Mouse (Mus musculus): ENCODE measurements around the gene Hacl1. TPM values are rescaled to one million over a fixed set of nuclear protein-coding genes. Genes with fewer than 3 reads are reported as not detected.

Hacl1 gene
- total and polyA plus RNA-seq, 2 experiments: 631 to 647 TPM

GRCm38 (mm10) chr14:31586451-31586850, 54.6 kb downstream of the Hacl1 start:
- no peak for DNase-seq (ENCODE audit: extremely low read depth, low read depth, low spot score)
- Histone ChIP-seq H3K79me2 (ENCODE audit: control insufficient read depth, insufficient read depth, low read length) (no peaks in the 10 kb centered on the region), H3K9ac (ENCODE audit: low read depth, low read length) (no peak overlapping the region), H3K27ac (replicated peaks; ENCODE audit: insufficient read depth, low read depth, low read length) (no peak overlapping the region), H3K36me3 (ENCODE audit: control insufficient read depth, insufficient read depth, low read length) (no peaks in the 10 kb centered on the region), H3K27me3 (ENCODE audit: control insufficient read depth, insufficient read depth, low read length) (no peaks in the 10 kb centered on the region), H3K4me3 (ENCODE audit: insufficient read depth, low read depth, low read length) (no peak overlapping the region), H3K4me1 (ENCODE audit: control insufficient read depth, insufficient read depth, low read length) (no peaks in the 10 kb centered on the region)
- TF ChIP-seq CTCF (IDR thresholded peaks at IDR 0.05; ENCODE audit: low read depth, low read length): no peak
- no peak for TF ChIP-seq POLR2A (IDR thresholded peaks at IDR 0.05; ENCODE audit: extremely low read depth, insufficient read depth, low read length)
- WGBS: 82% methylated on average over 8 of the region's 8 CpGs

GRCm38 (mm10) chr14:31583082-31583481, 58.0 kb downstream of the Hacl1 start:
- Histone ChIP-seq H3K4me1 (ENCODE audit: control insufficient read depth, insufficient read depth, low read length) (no peaks in the 10 kb centered on the region), H3K79me2 (ENCODE audit: control insufficient read depth, insufficient read depth, low read length) (no peaks in the 10 kb centered on the region), H3K36me3 (ENCODE audit: control insufficient read depth, insufficient read depth, low read length) (no peaks in the 10 kb centered on the region), H3K4me3 (ENCODE audit: insufficient read depth, low read depth, low read length) (no peak overlapping the region), H3K9ac (ENCODE audit: low read depth, low read length) (no peak overlapping the region), H3K27me3 (ENCODE audit: control insufficient read depth, insufficient read depth, low read length) (no peaks in the 10 kb centered on the region), H3K27ac (replicated peaks; ENCODE audit: insufficient read depth, low read depth, low read length) (no peak overlapping the region)
- TF ChIP-seq POLR2A (IDR thresholded peaks at IDR 0.05; ENCODE audit: extremely low read depth, insufficient read depth, low read length): no peak
- TF ChIP-seq CTCF (IDR thresholded peaks at IDR 0.05; ENCODE audit: low read depth, low read length): no peak
- 87% methylated on average over 9 of the region's 9 CpGs for whole genome bisulfite sequencing
- DNase-seq (ENCODE audit: extremely low read depth, low read depth, low spot score): no peak

GRCm38 (mm10) chr14:31577966-31578735, 62.9 kb downstream of the Hacl1 start:
- no peaks in the 10 kb centered on the region for H3K36me3 ChIP-seq (ENCODE audit: control insufficient read depth, insufficient read depth, low read length)
- no peak overlapping the region for H3K9ac ChIP-seq (ENCODE audit: low read depth, low read length)
- DNase-seq (ENCODE audit: extremely low read depth, low read depth, low spot score): no peak
- no peak overlapping the region for H3K27ac ChIP-seq (replicated peaks; ENCODE audit: insufficient read depth, low read depth, low read length)
- no peak overlapping the region for H3K4me3 ChIP-seq (ENCODE audit: insufficient read depth, low read depth, low read length)
- no peaks in the 10 kb centered on the region for H3K4me1 ChIP-seq (ENCODE audit: control insufficient read depth, insufficient read depth, low read length)
- TF ChIP-seq CTCF (IDR thresholded peaks at IDR 0.05; ENCODE audit: low read depth, low read length) (no peak), POLR2A (IDR thresholded peaks at IDR 0.05; ENCODE audit: extremely low read depth, insufficient read depth, low read length) (no peak)
- no peaks in the 10 kb centered on the region for H3K79me2 ChIP-seq (ENCODE audit: control insufficient read depth, insufficient read depth, low read length)
- 72% methylated on average over 9 of the region's 9 CpGs for WGBS
- H3K27me3 ChIP-seq (ENCODE audit: control insufficient read depth, insufficient read depth, low read length): no peaks in the 10 kb centered on the region

- no peak for DNase-seq (ENCODE audit: extremely low read depth, low read depth, low spot score)
- Histone ChIP-seq H3K4me3 (ENCODE audit: insufficient read depth, low read depth, low read length) (no peak overlapping the region), H3K27ac (replicated peaks; ENCODE audit: insufficient read depth, low read depth, low read length) (no peak overlapping the region), H3K27me3 (ENCODE audit: control insufficient read depth, insufficient read depth, low read length) (no peaks in the 10 kb centered on the region), H3K36me3 (ENCODE audit: control insufficient read depth, insufficient read depth, low read length) (no peaks in the 10 kb centered on the region), H3K79me2 (ENCODE audit: control insufficient read depth, insufficient read depth, low read length) (no peaks in the 10 kb centered on the region), H3K4me1 (ENCODE audit: control insufficient read depth, insufficient read depth, low read length) (no peaks in the 10 kb centered on the region), H3K9ac (ENCODE audit: low read depth, low read length) (no peak overlapping the region)
- 56% methylated on average over 10 of the region's 10 CpGs for WGBS
- no peak for TF ChIP-seq POLR2A (IDR thresholded peaks at IDR 0.05; ENCODE audit: extremely low read depth, insufficient read depth, low read length)
- no peak for TF ChIP-seq CTCF (IDR thresholded peaks at IDR 0.05; ENCODE audit: low read depth, low read length)
Measured at GRCm38 (mm10) chr14:31576846-31577697, 64.0 kb downstream of the Hacl1 start.

- WGBS: 89% methylated on average over 9 of the region's 9 CpGs
- no peaks in the 10 kb centered on the region for H3K79me2 ChIP-seq (ENCODE audit: control insufficient read depth, insufficient read depth, low read length)
Measured at GRCm38 (mm10) chr14:31575866-31576265, 65.2 kb downstream of the Hacl1 start.

More at GRCm38 (mm10) chr14:31575866-31576265, 65.2 kb downstream of the Hacl1 start:
- no peak for TF ChIP-seq CTCF (IDR thresholded peaks at IDR 0.05; ENCODE audit: low read depth, low read length)
- TF ChIP-seq POLR2A (IDR thresholded peaks at IDR 0.05; ENCODE audit: extremely low read depth, insufficient read depth, low read length): no peak
- Histone ChIP-seq H3K4me3 (ENCODE audit: insufficient read depth, low read depth, low read length) (no peak overlapping the region), H3K36me3 (ENCODE audit: control insufficient read depth, insufficient read depth, low read length) (no peaks in the 10 kb centered on the region), H3K27me3 (ENCODE audit: control insufficient read depth, insufficient read depth, low read length) (no peaks in the 10 kb centered on the region), H3K9ac (ENCODE audit: low read depth, low read length) (no peak overlapping the region), H3K27ac (replicated peaks; ENCODE audit: insufficient read depth, low read depth, low read length) (no peak overlapping the region), H3K4me1 (ENCODE audit: control insufficient read depth, insufficient read depth, low read length) (no peaks in the 10 kb centered on the region)
- no peak for DNase-seq (ENCODE audit: extremely low read depth, low read depth, low spot score)

All from liver, adult 2 months (tissue).